Mouse (Mus musculus) kidney, adult 9 months (tissue): Measurements from ENCODE around the gene Skp2.
A peak's percentile ranks its signal among the peaks of the same experiment; 100 is the strongest.

Source experiments
- DNase-seq: peaks from one replicate; pipeline ENCODE4 v3.0.0; 2022

Skp2 gene

DNA sequence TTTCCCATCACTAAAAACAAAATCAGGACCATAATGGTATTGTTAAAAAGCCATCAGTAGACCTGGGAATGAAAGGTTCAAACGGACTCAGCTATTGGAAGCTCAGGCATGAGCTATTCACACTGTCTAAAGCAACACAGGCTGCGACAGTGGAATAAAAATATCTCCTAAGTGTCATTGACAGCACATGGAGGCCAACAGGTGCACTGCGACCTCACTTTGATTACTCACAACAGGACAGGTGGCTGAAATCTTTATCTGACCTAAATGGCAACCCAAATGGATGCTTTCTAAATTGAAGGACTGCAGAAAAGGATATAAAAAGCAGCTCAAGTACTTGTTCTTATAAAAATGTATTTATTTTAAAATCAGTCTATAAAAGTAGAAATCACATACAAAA is 43.6 kb downstream of the Skp2 start:
- no peak for DNase-seq

DNA sequence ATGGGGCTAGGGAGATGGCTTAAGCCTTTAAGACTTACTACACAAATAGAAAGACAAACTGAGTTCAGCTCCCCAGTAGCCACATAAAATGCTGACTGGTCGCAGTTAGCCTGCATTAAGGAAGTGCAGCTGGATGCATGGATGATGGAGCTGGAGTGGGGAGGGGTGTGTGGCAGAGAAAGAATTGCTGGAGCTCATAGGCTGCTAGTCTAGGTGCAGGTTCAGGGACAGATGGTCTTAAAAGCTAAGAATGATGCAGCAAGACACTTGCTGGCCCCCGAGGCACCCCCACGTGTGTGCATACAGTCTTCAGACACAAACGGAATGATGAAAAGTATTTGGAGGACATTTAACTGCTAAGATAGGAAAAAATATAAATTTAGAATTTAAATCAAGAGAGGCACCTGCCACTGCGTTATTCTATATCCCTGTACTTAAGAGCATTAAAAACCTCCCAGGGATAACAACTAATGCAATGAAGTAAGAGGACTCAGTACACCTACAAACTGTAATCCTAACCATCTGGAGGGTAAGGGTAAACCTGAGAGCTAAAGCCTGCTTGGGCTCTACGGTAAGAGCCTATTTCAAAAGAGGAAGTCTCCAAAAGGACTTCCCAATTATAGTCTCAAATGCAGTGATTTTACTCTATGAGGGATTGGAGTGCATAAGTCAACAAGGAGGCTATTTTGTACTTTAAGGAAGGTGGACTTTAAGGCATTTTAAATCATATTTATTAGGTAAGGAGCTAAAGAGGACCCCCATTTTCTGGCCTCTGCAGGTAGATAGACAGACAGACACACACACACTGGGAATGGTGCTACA is 44.5 kb downstream of the Skp2 start:
- DNase-seq: no peak

DNA sequence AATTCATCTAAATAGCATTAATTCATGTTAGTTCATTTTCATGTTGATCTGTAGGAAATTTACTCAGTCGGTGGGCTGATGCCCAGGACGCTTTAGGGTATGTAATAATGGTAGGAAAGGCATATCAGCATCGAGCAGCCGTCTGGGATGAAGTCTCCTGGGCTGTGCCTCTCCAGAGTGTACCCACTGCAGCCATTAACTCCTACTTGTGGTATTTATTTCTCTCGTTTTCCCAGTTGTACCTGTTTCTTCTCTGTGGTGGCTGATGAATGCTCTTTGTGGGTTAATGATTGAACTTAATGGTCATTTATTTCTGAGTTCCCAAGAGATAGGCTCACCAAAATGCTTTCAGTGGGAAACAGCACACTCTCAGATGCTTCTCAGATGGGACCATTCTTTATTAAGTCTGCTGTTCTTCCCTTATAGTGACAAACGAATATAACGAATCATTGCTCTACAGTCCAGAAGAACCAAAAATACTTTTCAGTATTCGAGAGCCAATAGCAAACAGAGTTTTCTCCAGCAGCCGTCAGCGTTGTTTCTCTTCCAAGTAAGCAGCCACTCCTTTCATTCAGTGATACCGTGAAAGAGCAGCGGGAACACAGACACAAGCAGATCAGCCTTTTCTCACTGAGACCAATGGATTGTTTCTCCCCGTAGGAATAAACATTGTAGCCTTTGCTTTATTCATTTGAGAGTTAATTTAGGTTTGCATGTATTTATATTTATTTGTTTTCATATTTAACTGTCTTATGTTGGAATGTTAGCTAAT is 48.7 kb downstream of the Skp2 start:
- DNase-seq: peak; percentile 40

DNA sequence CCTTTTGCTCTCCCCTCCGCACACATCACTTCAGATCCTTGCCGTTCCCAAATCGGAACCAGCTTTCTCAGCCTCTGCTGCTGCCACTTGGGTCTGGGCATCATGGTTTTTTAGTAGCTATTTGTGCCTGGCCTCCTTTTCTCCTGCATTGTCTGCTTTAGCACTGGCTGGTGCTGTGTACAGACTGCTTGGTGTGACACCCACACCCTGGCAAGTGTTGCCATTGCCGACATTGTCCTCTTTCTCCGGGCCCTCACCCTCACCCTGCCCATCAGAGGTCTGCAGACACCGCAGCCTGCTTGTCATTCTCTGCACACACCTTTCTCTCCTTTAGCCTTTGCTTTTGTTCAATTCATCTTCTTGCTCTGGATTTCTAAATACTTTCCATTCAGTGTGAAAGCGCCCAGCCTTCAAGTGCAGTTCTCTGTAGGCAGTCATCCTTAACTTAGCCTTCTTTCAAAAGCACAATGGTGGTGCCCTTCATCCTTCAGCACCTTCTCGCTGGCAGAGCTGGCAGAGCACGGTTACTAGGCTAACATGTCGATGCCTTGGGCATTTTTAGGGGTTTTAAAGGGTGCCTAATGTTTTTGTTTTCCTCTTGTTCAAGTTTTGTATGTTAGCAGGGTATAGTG is 54.7 kb downstream of the Skp2 start:
- DNase-seq: no peak

DNA sequence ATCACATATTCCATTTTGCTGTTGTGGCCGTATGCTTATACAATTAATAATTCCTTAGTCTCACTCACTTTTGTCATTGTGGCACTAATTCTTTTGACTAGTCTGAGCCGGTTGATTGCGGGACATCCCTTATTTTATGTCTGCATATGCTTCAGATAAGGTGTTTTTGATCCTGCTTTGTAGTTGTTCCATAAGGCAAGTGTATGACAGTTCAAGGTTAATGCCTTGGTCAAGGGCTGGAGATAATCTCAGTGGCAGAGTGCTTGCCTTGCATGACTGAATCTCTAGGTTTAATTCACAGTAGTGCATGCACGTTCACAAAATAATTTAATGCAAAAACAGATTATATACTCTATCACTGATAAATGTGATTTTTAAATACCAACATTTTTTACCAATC is 58.4 kb downstream of the Skp2 start:
- DNase-seq: no peak

DNA sequence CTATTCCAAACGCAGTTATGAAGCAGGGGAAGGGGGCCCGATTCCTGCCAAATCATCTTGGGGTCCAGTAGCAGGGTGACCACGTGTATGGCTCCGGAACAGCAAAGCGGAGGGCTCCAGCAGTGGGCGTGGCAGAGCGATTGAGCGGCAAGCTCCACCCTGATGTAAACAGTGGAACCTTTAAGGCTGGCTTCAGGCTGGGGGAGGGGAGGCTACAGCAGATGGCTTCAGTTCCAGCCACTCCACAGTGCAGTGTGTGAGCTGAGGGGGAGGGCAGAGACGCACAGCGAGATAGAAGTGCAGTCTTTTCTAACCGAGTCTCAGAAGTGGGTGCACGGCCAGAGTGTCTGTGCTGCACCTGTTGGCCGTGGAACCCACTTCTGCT is 60.9 kb downstream of the Skp2 start:
- no peak for DNase-seq

DNA sequence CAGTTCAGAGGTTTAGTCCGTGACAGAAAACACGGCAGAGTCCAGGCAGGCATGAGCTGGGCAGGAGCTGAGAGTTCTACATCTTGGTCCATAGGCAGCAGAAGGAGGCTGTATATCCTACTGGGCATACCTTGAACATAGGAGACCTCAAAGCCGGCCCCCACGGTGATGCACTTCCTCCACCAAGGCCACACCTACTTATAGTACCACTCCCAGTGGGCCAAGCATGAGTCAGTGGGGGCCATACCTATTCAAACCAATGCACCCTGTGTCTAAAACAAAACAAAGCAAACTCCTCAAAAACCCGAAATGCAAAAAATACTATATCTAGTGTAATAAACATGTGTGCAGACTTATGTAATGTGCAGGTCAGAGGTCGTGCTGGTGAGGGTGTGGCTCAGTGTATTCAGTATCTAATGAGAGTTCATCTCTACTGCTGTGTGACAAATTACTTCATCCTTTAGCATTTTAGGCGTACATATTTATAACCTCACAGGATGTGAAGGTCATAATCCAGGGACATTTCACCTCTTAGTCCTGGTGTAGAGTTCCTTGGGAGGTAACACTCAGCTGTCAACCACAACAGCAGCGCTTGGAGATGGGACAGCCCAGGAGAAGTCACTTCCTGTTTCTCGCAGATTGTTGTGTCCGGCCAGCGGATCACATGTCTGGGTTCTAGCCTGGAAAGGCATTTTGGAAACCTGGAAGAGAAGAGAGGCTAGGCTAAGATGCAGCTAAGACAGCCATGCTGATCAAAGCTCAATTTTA is 61.4 kb downstream of the Skp2 start:
- DNase-seq: no peak

DNA sequence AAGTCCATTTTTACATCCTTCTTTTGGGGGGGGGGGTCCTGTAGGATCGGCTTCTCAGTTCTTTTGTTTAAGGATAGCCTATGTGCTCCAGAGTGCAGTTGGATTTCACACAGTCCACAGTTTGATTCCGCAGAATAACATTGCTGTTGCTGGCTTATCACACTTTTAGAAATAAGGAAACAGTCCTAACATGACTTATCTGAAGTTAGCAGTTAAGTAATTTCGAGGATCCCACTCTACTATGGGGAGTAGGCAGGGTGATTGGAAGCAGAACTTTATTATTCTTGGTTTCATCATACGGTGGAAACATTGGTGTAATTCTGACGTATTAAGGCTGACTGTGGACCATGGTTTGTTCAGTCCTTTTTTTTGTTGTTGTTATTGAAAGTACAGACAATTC is 64.6 kb downstream of the Skp2 start:
- DNase-seq: no peak

DNA sequence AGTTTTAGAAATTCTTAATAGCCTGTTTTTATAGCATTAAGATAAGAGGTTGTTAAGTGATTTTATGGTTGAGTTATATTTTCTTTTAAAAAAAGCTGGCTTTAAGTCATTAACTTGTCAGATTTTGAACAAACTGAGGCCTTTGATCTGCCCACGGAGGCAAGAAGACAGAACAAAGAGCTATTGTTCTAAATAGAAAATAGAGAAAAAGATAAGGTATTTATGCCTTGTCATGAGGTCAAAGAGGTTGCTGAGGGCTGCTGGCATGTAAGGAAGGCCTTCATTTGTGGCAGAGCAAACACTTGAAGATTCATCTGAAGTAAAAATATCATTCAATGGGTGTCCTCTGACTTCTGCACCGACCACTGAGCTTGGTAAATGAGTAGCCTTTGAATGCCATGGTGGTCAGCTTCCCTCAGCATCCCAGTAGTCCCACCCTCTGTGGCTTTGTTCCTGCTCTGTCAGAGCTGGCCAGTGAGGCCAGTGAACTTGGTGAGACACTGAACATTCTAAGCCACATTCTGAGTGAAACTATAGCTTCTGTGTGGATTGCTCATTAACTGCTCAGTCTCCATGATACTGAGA is 66.0 kb downstream of the Skp2 start:
- no peak for DNase-seq

DNA sequence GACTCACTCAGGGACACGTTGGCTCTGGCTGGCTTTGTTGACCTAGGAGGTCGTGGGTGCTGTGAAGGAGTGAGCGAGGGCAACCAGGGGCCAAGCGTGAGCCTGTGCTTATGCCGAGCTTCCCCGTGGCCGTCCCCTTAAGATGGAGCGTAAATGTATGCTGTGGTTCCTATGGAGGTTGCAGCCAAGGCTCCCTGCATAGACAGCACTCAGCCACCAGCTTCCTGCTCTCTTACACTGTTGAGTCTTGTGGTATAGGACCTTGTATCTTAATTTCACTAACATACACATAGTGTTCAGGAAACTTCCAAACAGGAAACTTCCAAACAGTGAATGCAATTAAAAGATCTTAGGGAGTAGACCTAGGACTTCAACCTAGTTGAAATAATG is 66.5 kb downstream of the Skp2 start:
- DNase-seq: no peak

DNA sequence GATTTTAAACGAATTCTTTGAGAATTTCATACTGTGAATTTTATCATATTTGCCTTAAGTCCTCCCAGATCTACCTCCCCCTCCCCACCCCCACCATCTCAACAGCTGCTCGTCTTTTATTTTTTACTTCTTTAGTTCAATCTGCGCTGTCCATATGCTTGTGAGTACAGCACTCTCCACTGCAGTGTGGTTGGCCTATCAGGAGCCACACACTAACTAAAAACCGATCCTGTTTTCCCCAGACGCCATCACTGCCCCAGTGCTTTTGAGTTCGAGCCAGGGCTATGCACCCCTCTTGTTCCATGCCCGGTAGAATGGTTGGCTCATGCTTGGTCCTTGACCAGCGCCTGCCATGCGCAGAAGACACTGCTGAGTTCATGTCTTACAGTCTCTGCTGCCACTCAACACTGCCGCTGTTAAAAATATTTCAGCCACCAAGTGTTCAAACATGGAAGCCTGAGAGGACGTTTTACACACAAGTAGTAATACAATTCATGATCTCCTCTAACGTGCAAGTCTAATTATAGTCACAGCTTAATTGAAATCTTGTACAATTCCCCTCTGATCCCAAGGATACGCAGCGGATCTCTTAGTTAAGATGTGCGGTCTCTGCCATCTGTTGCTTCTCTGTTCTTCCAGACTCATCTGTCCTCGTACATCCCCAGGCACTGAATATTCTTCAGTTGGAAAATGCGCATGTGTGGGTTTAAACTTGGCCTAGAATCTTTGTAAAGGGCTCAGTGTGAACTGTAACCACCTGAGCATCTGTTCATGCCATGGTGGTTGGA is 67.1 kb downstream of the Skp2 start:
- no peak for DNase-seq

DNA sequence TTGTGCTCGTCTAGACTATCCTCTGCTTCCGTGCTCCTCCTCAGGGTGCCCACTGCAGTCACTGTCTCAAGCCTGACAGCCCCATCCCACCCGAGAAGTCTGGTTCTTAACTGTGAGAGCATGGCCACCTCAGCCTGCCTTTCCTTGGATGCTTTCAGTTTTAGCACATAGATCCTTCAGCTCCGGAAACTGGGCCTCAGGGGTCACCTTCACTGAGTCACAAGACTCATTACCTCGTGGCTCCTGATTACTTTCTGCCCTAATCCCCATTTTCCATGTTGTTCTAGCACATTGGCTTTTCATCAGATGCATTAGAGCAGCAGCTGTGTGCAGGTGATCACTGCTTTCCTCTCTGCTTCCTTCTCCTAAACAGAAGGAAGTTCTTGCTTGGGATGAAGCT is 67.8 kb downstream of the Skp2 start:
- DNase-seq: no peak

DNA sequence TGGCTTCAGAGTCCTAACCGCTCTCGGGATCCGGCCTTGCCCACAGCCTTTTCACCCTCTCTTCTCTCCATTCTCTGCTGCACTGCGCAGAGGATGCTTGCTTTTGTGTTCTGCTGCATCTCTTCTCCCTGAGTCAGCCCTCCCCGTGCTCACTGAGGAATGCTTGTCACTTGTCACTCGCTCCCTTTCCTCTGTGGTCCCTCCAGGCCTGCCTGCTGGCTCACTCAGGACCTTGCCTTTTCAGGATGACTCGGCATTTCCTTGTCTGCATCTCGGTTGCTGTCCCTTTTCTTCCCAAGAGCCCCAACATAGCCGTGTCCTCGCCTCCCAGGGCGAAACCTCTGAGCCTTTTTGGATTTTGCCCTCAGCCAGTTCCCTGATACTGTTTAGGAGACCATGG is 68.4 kb downstream of the Skp2 start:
- DNase-seq: no peak

DNA sequence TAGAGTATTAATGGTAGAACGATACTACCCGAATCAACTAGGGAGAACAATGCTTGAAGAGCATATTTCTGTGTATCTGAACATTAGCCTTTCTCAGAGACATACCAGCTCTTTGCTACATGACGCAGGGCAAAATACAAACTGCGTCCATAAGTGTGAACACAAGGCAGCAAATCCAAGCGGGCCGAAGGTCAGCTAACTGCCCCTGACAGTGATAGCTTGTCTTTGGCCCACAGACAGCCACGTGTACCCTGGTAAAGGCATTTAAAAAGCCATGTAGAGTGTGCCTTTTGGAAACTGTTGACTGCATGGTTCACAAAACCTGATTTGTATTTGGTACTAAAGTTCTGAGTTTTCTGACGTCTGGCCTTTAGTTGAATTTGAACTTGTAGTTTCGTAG is 72.5 kb downstream of the Skp2 start:
- DNase-seq: peak; percentile 60

DNA sequence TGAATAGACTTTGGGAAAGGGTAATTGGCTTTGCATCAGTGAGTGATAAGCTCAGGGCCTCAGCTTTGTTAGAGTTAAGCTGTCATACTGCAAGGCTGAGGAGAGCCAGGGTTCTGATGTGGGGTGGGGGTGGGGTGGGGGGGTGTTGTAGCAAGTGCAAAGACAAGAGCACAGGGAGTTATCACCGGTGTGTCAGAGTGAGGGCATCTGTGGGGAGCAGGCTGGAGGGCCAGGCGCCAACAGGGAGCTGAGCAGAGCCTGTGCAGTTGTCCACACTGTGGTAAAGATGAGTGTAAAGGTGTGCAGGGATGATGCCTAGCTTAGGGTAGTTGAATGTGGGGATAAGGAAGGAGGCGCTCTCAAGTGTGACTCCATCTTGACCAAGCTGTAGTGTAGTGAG is 73.9 kb downstream of the Skp2 start:
- DNase-seq: no peak

DNA sequence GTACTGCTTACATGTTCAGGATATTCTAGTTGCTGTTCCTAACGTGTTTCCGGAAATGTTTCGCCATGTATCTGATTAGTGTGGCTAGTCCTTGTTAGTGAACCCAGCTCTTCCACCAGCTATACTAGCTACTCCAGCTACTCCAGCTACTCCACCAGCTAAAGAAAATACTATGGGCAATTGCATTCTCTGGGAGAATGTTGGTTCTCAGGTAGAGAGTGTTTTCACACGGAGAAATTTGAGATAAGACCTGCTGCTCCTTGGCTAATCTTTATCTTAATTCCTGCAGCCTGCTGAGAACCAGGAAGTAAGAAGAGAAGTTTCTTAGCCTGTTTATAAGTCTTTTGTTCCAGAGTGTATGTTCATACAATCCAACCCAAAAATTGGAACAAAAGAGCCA is 75.0 kb downstream of the Skp2 start:
- DNase-seq: no peak

DNA sequence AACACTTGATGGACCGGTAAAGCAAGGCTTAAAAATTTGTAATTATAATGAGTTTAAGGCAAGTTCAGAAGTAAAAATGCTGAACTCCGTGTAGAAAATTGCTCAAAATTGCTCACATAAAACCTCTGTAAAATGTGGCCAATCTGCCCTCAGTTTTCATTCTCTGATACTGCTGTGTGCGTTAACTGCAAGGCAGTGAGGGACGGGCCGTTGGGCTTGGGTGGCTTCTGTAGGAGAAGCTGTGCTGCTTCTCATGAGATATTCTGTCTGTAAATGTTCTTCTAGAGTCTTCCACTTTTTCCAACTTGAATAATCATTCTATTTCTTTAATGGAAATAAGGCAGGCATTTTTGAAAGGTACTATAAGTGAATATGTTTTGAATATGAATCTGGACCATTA is 75.6 kb downstream of the Skp2 start:
- no peak for DNase-seq

DNA sequence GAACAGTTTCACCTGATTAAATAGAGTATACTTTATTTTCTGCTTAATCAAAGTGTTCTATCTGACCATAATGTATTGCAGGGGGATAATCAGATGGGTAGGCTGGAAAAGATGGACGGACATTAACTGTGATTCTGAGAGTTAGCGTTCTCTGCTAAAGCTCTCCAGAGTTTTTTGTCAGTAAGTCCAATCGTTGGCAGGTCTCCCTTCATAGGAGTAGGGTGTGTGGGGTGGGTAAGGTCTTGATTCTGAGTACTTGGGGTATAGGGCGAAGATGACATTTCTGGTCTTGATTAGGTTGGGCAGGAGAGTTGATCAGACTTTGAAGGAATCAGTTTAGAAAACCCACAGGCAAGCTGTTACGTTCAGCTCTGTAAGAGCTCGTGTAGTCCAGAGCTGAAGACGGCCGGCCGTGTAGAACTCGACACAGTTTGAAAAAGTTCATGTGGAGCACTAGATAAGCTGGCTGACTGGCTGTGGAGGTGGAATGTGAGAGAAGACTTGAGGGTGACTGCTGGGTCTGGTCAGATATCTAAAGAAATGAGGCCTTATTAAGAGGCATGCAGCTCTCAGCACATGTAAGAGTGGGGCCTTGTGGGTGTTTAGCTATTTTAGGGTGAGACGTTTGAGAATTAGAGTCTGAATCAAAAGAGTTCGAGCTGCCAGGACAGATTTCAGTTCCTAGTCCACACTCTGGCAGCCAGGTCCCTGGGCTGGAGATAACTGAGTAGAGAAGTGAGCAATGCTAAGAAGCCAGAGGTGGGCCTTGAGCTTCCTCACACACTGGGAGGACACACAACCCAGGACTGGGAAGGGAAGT is 76.5 kb downstream of the Skp2 start:
- DNase-seq: no peak

DNA sequence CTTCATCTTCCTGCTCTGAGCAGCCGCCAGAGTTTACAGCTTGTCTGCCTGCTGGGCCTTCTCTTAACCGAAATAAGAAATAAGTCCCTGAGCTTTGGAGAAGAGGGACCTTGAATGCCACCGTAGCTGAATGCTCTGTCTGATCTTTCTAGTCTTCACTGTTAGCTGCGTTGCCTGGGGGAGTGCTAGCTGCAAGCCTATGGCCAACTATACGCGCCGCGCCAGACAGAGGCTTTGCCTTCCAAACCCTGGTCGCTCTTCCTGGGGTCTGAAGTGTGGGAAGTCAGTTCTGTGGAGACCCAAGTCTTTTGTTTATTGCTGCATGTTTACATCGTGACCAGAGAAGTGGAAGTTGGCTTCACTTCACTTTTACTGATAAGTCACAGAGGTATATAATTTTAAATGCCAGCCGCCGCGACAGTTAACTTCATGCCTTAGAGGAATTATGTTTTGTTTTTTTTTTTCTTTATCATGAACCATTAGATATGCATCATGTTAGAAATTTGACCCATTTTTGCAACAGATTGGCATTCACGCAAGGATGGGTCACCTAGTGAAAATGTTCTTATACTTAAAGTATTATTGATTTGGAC is 79.5 kb downstream of the Skp2 start:
- no peak for DNase-seq

DNA sequence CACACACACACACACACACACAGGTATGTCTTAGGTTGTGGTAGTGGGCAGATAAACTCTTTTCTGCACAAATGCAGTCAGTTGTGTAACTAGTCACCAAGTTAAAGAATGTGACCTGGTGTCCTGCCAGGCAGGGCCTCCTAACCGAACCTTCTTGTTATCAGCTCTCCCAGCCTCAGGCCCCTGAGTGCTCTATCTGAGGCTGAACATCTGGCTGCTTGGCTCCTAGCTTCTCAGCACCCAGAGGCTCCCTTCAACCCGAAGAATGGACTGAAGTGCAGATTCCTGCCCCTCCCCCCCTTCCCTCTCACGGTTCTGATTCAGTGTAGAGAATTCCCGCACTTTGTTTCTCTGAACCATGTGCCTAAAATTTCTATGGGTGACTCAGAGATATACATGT is 80.6 kb downstream of the Skp2 start:
- peak; percentile 55 for DNase-seq

DNA sequence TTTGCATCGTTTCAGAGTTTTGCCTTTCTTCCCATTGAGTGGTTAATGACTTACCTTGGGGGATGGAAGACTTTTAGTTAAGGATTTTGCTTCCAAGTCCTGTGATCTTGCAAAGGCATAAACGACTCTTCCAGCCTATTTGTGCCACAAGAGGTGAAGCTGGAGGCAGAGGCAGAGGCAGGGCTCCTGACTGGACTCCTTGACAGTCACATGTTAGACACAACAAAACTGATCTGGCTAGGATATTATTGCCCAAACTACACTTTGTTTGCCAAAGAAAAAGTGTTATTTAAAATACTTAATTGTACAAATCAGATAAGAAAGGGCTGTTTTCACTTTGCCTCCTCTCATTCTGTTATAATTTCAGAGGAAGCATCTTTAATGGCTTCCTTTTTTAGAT is 81.1 kb downstream of the Skp2 start:
- peak; percentile 62 for DNase-seq
